Mouse (Mus musculus) layer of hippocampus, adult 9-11 months (tissue): Measurements from ENCODE around the gene Tbc1d14.

ENCODE experiments used
- DNase-seq: peaks from one replicate; pipeline ENCODE4 v3.0.0; 2022

Gene Tbc1d14

GRCm38 (mm10) chr5:36575745-36576144 lies 17.3 kb downstream of the Tbc1d14 start:
- DNase-seq: peak; percentile 60

GRCm38 (mm10) chr5:36575227-36575626 lies 17.8 kb downstream of the Tbc1d14 start:
- DNase-seq: peak; percentile 61

- DNase-seq: no peak
Measured at GRCm38 (mm10) chr5:36574147-36574870, 18.8 kb downstream of the Tbc1d14 start.

- no peak for DNase-seq
Measured at GRCm38 (mm10) chr5:36573354-36573753, 19.7 kb downstream of the Tbc1d14 start.

- DNase-seq: no peak
Measured at GRCm38 (mm10) chr5:36571371-36571770, 21.7 kb downstream of the Tbc1d14 start.

GRCm38 (mm10) chr5:36570546-36571245 lies 22.4 kb downstream of the Tbc1d14 start:
- DNase-seq: no peak

GRCm38 (mm10) chr5:36570098-36570497 lies 23.0 kb downstream of the Tbc1d14 start:
- DNase-seq: no peak

GRCm38 (mm10) chr5:36568118-36568517 lies 25.0 kb downstream of the Tbc1d14 start:
- no peak for DNase-seq

- no peak for DNase-seq
Measured at GRCm38 (mm10) chr5:36567627-36568026, 25.4 kb downstream of the Tbc1d14 start.

GRCm38 (mm10) chr5:36564530-36564929 lies 28.5 kb downstream of the Tbc1d14 start:
- DNase-seq: no peak

- DNase-seq: no peak
Measured at GRCm38 (mm10) chr5:36563741-36564140, 29.3 kb downstream of the Tbc1d14 start.

- DNase-seq: peak; percentile 74
Measured at GRCm38 (mm10) chr5:36562791-36563445, 30.2 kb downstream of the Tbc1d14 start.

- peak; percentile 69 for DNase-seq
Measured at GRCm38 (mm10) chr5:36561509-36561908, 31.6 kb downstream of the Tbc1d14 start.

GRCm38 (mm10) chr5:36560490-36560889 lies 32.6 kb downstream of the Tbc1d14 start:
- DNase-seq: no peak

GRCm38 (mm10) chr5:36559510-36560235 lies 33.4 kb downstream of the Tbc1d14 start:
- DNase-seq: no peak

- DNase-seq: no peak
Measured at GRCm38 (mm10) chr5:36559106-36559505, 34.0 kb downstream of the Tbc1d14 start.

GRCm38 (mm10) chr5:36558526-36558925 lies 34.5 kb downstream of the Tbc1d14 start:
- no peak for DNase-seq

- DNase-seq: no peak
Measured at GRCm38 (mm10) chr5:36557584-36558308, 35.3 kb downstream of the Tbc1d14 start.

- DNase-seq: no peak
Measured at GRCm38 (mm10) chr5:36556906-36557305, 36.2 kb downstream of the Tbc1d14 start.

GRCm38 (mm10) chr5:36556289-36556688 lies 36.8 kb downstream of the Tbc1d14 start:
- no peak for DNase-seq

- DNase-seq: no peak
Measured at GRCm38 (mm10) chr5:36554496-36554895, 38.6 kb downstream of the Tbc1d14 start.

GRCm38 (mm10) chr5:36553886-36554285 lies 39.2 kb downstream of the Tbc1d14 start:
- no peak for DNase-seq
